Mouse (Mus musculus) urinary bladder, postnatal 4 days (tissue): ENCODE measurements at regions not wholly inside any gene's neighbourhood (a gene's known extent, or its start where the extent isn't known, plus 50 kb on each side); places are given as distances from the start of the nearest gene placed in this dataset.
A peak's percentile ranks its signal among the peaks of the same experiment; 100 is the strongest.
"Not testable (repeated sequence)": the region's sequence is repeated elsewhere in the genome, so short reads cannot be mapped to it uniquely, and the experiment has no call there.

ENCODE experiments used
- DNase-seq, 2 experiments: peaks; one replicate each; pipeline ENCODE4 v3.0.0; 2021 to 2022; ENCODE audit warnings: low spot score in 2 of 2

DNA sequence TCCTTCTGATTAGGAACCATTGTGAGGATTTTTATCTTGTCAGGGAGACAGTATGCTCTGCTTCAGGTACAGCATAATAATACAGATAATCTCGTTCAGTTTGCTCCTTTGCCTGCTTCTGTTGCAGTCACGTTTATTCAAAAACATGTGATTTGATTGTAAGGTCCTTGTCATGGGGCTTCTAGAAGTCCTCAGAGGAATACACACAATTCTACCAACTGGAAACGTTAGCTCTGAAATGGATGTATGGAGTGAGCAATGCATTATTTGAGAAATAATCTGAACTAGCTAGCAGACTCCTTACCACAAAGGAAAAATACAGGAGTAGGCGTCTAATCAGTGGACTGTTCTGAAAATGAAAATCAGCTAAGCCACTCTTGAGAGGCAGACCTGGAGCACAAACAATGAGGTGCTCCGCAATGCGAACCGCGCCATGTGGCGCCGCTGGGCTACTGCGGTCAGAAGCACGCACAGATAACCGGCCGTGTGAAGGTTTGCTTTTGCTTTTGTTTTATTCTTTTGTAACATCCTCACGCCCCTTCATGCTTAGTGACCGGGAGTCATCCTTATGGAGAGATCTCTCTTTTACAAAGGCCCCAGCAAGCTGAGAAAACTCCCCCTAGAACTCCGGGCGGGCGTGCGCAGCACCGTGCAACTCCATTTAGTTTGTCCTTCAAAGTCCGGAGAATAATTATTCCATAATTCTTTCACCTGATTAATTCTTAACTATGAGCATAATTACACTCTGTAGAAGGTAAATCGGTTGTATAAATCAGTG, 419.7 kb downstream of the Nova1 start:
- no peak for DNase-seq

DNA sequence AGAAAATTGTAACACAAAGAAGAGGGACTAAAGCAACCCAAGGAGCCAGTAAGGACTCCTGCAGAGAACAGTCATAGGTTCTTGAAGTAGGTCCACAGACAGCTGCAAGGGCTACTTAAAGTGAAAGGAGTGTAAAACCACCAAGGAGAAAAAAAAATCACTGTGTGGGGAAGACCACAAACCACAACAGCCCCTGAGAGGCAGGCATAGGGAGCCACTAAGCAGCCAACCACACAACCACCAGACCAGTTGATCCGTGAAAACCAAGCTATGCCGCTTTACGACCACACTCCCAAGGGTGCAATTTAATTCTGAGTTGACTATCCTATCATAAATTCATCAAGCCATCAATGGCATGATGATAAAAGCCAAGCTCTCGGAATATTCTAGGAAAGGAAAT, 423.5 kb downstream of the Nova1 start:
- DNase-seq = no peak

DNA sequence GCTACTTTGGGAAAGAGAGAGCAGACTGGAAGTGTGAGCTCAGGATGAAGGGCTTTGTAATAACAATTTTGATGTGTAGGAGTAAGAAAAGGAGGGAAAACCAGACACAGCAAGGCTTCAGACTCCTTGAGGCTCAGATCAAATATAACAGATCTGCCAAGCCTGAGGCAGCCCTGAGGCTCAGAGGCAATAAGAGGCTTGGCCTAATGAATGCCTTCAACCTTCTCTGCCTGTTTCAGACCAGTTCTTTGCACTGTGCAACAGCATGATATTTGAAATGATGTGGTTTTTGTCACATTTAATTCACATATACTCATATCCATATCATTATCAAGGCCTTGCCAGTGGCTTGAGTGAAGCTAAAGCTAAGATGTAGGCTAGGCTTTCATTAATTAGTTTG, 425.0 kb downstream of the Nova1 start:
- no peak for DNase-seq

DNA sequence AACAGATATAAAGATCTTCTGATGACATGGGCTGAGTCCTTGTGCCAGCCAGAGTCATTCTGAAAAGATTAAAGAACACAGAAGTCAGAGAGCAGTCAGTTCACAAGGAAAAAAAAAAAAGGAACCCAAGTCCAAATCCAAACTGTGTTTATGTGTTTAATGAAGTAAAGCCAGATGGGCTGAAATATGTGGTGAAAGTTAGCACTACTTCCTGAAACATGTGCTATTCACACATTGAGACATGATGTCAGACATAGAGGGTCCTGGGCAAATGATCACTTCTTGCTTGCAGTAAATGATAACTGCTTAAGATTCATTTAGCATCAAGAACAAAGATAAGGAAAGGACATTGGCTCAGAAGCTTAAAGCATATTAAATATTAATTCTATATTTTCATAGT, 439.8 kb downstream of the Nova1 start:
- DNase-seq = no peak

DNA sequence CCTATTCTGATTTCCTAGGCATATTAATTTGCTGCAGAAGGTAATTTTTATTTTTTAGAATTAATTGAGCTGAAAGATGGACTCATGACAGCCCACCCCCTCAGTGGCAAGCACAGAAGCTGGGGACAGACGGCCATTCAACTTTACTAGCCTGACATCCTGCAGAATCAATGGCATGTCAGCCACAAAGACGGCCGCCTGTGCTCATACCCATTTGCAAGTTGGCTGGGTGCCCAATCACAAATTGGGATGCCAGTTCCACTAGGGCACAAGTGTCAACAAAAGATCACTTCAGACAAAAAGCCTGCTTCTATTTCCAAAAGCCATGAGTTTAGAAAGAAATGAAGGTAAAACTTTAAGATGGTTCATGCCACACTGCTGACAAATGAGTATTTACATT, 447.0 kb downstream of the Nova1 start:
- DNase-seq = peak in 1 of 2 experiments; percentile 57

DNA sequence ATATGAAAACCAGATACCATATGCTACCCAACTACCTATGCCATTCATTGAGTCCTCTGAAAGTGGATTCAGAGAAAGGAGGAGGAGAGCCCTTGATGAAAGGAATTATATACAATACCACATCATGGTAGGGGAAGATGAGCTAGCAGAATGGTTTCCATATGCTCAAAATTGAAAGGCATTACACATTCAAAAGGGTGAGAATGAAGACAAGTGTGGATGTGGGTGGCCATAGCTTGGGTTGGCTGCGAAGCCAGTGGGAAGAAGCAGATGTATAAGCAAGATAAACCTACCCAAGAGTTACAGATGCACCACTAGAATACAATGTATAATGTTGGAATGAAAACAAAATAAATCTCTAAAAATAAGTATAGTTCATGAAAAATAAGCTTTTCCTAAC, 485.4 kb downstream of the Nova1 start:
- DNase-seq = no peak

DNA sequence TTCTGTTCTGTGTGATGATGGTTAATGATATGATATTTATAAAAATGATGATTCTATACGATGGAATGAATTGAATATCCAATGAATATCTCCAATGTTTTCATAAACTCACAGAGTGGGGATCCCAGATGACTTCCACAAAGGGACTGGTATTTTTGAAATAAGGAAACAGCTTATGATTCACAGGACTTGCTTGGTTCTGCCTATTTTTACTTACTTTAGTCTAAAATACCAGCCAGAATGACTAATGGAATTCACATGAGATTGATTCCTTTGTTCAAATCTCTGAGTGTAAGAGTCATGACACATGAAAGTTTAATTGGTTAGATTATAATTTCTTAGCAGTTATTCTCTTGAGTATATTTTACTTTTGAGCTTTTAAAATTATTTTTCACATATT, 490.9 kb downstream of the Nova1 start:
- DNase-seq = no peak

DNA sequence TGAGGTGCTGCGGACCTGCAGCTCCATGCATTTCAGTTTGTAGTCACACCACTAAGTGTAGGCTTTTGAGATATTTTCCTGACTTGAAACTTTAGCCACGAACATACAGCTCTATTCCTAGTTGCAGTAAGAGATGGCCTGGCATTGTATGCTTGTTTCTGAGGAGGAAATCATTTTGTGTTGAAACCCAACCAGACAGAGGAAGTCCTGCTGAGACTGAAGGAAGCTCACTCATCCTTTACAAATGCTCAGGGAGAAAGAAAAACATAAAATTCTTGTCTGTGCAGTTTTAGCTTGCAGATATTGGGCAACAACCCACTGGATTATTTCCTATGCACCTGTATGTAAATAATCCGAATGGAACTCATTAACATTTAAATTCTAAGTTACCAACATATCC, 495.5 kb downstream of the Nova1 start:
- DNase-seq = no peak

DNA sequence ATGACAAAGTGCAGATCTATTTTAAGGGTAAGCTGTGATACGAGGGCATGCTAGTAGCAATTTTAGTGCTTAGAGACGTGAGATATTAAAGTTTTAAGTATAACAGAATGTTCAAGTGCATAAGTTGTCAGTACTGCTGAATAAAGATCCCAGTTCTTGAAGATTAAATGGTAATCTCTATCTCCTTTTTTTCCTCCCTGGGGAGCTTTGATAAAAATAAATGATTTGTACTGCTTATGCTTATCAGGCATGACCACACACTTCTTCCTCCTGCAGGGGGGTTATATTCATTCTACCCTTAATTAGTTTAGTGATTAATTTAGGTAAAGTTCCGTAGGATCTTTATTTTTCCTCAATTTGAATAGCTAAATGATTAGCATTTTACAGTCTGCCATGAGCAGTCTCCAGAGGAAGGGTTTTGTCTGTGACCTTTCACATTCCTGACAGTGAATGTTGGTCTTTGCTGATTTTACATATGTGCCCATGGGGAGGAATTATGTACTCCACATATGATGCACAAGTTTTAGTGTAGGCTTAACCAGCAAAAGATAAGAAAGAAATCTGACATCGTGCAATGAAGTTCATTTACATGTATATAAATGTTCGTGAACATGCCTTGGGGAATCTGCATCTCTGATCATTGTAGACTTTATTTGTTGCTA, 515.5 kb downstream of the Nova1 start:
- DNase-seq = no peak

DNA sequence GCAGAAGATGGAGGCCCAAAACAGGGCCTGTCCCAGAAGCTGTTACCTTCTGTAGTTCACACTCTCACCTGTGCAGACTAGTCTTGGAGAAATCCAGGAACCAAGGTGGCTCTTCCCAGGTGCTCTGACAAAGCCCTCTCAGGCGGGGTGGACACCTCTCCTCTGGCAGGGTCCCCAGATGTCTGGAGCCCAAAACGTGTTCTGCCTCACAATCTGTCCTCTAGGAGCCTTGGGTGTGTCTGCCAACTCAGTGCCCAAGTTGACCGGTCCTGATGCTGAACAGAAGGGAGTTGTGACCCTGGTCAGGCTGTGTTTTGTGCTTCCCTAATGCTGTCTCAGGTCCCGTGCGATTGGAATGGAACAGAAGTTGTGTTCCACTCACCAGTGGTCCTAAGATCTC, 519.8 kb downstream of the Nova1 start:
- peak in 1 of 2 experiments; percentile 57 for DNase-seq

DNA sequence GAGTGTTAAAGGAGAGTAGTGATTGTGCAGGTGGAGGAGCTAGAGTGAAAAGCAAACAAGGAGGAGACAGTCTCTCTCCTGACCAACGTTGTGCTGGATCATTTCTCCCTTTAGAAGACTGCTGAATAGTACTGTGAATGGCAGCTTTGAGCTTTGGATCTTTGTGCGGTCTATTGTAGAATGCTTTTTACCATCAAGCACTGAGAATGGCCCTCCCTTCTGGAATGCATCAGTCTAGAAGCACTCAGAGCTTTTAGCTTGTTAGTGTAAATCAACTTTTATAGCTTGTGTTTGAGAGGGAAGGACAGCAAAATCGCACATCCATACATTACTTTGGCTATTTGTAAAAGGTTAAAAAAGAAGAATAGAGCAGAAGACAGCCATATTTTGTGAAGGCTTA, 534.2 kb downstream of the Nova1 start:
- DNase-seq = no peak

DNA sequence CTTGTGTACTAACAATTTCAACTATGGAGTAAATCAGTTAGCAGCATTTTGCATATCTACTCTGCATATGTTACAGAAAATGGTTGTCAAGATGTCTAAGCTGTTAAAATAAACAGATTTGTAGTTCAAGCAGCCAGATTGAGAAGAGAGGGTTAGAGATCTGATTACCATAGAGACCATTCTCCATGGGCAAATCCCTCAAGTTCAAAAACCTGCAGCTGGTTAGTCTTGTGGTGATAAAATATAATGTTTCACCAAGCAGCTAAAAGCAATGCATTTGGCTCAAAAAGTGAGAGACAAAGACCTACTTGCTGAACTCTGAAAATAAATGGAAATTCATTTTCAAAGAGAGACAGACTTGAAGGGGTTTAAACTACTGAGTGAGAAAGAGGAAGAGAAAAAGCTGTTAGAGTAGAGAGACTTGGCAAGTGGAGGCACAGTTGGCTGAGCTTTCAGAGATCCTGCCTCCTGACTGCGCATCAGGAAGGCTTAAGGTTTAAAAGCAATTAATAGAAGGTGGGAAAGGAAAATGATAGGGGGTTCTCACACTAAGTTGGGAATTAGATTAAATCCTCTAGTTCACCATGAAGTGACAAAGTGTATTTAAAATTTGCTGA, 570.2 kb downstream of the Nova1 start:
- no peak for DNase-seq

DNA sequence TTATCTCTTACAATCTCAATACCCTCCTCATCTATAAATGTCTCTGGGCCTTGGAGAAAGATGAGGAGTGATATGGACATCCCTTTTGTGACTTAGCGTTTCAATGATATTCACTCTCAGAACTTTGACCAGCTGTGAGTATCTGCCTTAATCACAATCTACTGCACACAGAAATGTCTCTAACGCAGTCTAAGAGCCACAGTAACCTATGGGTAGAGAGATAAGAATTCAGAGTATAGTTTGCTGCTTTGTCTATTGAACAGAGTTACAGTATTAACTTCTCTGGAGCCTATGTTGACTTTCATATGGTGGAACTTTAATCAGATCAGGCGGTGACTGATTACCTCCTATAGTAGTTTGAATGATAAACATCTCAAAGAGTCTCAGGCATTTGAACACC, 573.8 kb downstream of the Nova1 start:
- DNase-seq = no peak

DNA sequence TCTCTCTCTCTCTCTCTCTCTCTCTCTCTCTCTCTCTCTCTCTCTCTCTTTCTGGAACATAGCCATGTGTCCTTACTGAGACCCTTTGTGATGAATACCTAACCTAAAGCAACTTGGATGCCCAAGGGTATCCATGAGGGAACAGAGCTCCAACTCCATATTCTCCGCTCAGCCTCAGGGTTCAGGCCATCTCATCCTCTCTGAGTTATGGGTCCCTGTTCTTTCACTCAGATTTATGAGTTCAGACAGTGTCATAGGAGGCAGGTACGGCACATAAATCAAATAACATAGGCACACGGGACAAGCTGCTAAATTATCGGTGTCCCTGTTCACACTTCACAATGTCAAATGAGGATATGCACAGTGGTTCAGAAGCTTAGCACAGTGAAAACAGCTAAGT, 586.4 kb downstream of the Nova1 start:
- no peak for DNase-seq

DNA sequence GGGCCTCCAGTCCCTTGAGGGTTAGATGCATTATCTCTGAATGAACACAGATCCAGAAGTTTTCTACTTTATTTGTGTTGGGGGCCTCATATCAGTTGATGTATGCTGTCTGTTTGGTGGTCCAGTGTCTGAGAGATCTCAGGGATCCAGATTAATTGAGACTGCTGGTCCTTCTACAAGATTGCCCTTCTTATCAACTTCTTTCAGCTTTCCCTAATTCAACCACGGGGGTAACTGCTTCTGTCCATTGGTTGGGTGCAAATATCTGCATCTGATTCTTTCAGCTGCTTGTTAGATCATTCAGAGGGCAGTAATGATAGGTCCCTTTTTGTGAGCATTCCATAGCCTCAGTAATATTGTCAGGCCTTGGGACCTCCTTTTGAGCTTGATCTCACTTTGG, 603.4 kb downstream of the Nova1 start:
- DNase-seq = not testable (repeated sequence)

DNA sequence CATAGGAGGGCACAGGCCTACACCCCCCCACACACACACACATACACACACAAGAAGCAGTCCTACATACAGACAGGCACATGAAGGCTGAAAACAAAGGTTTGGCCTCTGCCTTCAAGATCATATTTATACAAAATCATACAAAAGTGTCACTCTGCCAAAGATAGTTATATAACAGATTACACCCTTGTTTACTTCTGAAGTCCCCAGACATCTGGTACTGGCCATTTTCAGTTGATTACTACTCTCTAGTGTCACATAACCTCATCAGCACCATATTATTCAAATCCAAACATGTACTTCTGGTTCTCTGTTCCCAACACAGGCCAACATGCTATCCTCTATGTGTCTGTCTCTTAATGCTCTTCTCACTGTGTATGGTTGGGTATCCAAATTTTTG, 619.7 kb downstream of the Nova1 start:
- no peak for DNase-seq

DNA sequence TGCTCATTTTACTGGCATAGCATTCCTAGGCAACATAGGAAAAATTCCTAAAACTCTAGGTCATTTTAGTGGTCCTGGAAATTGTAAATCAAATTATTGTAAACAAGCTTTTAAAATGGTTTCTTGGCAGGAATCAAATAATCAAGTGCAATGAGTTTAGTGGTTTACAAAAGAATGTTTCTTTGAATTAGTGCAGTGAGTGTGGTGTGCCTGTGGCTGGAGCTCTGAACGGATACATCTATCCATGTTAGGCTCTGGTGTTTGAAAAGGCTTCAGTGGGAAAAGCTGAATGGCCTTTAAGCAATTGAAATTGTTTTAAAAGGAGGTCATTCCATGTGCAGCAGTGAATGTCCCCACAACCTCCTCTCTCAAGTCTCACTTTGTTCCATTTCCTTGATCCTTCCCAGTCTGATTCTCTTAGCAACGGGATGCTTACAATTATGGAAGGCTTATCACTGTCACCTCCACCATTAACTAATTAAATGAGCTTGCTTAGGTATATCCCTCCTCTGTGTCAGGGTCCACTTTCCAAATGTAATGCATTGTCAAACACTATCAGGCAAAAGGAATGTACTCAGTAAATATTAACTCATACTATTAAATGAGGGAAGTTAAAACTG, 621.1 kb downstream of the Nova1 start:
- DNase-seq = no peak

DNA sequence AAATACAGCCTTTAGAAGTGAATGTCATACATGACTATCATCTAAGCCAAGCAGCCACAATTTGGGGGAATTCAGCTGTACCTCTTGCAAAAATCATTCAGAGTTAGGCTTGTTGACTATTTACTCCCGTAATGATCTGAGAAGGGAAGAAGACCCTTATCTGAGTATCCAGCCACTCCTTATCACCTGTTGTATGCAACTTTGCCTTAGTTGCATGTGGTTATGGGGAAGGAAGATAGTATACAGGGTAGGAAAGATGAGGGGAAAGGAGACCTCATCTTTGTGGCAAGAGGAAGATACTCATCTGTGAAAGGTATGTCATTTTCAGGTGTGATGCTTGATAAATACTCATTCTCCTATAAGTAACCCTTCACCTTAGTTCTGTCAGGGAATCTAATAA, 624.6 kb downstream of the Nova1 start:
- DNase-seq = no peak
